Mouse (Mus musculus): Measurements from ENCODE around the gene Erg28. TPM values are rescaled to one million over a fixed set of nuclear protein-coding genes. Genes with fewer than 3 reads are reported as not detected.

Gene Erg28
- polyA plus RNA-seq, 1 experiment from 2014 or later, result 96.8 TPM

- H3K36me3 ChIP-seq, result no peaks in the 10 kb centered on the region
- H3K27ac ChIP-seq, result no peak overlapping the region
- no peaks in the 10 kb centered on the region for H3K9me3 ChIP-seq
- no peak overlapping the region for H3K9ac ChIP-seq (replicated peaks)
- H3K4me2 ChIP-seq, result no peak overlapping the region
- H3K4me1 ChIP-seq (replicated peaks), result peaks cover 2% of the 10 kb centered on the region; the same call in 1 of the 2 replicates
- ATAC-seq (ENCODE audit: insufficient number of reproducible peaks, insufficient read depth, low FRiP score, low TSS enrichment, low read depth), result no peak
- no peaks in the 10 kb centered on the region for H3K27me3 ChIP-seq
- 92% methylated on average over 5 of the region's 5 CpGs for WGBS
- no peak overlapping the region for H3K4me3 ChIP-seq (replicated peaks)
Observed at GRCm38 (mm10) chr12:85779707-85780106, 44.6 kb downstream of the Erg28 start.

- no peak overlapping the region for H3K4me2 ChIP-seq
- H3K9ac ChIP-seq (replicated peaks), result no peak overlapping the region
- no peaks in the 10 kb centered on the region for H3K36me3 ChIP-seq
- H3K4me3 ChIP-seq (replicated peaks), result no peak overlapping the region
- H3K4me1 ChIP-seq (replicated peaks), result no peaks in the 10 kb centered on the region
- peaks cover 3% of the 10 kb centered on the region; the same call in 1 of the 2 replicates for H3K9me3 ChIP-seq
- 91% methylated on average over 3 of the region's 3 CpGs for WGBS
- no peaks in the 10 kb centered on the region for H3K27me3 ChIP-seq
- H3K27ac ChIP-seq, result no peak overlapping the region
- no peak for ATAC-seq (ENCODE audit: insufficient number of reproducible peaks, insufficient read depth, low FRiP score, low TSS enrichment, low read depth)
Observed at GRCm38 (mm10) chr12:85778962-85779361, 45.4 kb downstream of the Erg28 start.

- H3K27me3 ChIP-seq, result no peaks in the 10 kb centered on the region; the same call in 1 of the 2 replicates
- WGBS, result 67% methylated on average over 3 of the region's 3 CpGs
- H3K9ac ChIP-seq (replicated peaks), result no peak overlapping the region
- no peak overlapping the region for H3K4me2 ChIP-seq
- no peak overlapping the region for H3K4me3 ChIP-seq (replicated peaks)
- no peak overlapping the region for H3K27ac ChIP-seq
- no peaks in the 10 kb centered on the region for H3K4me1 ChIP-seq (replicated peaks)
- no peaks in the 10 kb centered on the region for H3K36me3 ChIP-seq
- H3K9me3 ChIP-seq, result peaks cover 9% of the 10 kb centered on the region; the same call in 1 of the 2 replicates
- no peak for ATAC-seq (ENCODE audit: insufficient number of reproducible peaks, insufficient read depth, low FRiP score, low TSS enrichment, low read depth)
Observed at GRCm38 (mm10) chr12:85771356-85771755, 53.0 kb downstream of the Erg28 start.

DNA sequence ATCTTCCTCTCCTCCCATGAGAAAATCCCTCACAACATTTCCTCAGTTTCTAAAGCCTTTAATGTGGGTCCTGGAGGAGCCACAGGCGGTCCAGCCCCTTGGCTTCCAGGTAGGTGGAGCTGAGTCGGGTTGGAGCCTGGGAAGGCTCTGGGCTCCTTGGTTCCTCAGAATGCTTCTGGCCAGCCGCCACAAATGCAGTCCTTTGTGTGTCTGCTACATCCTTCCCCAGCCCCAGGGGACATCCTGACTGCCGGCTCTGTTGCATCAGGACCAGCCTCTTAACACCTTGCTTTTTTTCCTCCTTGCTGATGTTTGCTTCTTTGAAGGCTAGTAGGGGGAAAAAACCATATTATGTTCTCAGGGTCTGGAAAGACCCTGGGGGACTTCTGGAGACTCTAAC, 56.6 kb downstream of the Erg28 start:
- H3K9ac ChIP-seq (replicated peaks), result no peak overlapping the region

GRCm38 (mm10) chr12:85766287-85766686, 58.1 kb downstream of the Erg28 start:
- no peaks in the 10 kb centered on the region for H3K36me3 ChIP-seq
- 80% methylated on average over 3 of the region's 3 CpGs for WGBS
- no peak overlapping the region for H3K4me2 ChIP-seq
- H3K9ac ChIP-seq (replicated peaks), result no peak overlapping the region
- no peak for ATAC-seq (ENCODE audit: insufficient number of reproducible peaks, insufficient read depth, low FRiP score, low TSS enrichment, low read depth)
- no peaks in the 10 kb centered on the region; the same call in 1 of the 2 replicates for H3K27me3 ChIP-seq
- H3K27ac ChIP-seq, result no peak overlapping the region
- no peak overlapping the region for H3K4me3 ChIP-seq (replicated peaks)
- no peaks in the 10 kb centered on the region for H3K4me1 ChIP-seq (replicated peaks)
- no peaks in the 10 kb centered on the region for H3K9me3 ChIP-seq

More for the DNA sequence above, 56.6 kb downstream of the Erg28 start:
- Histone ChIP-seq H3K36me3 (no peaks in the 10 kb centered on the region), H3K4me3 (replicated peaks) (no peak overlapping the region), H3K27me3 (no peaks in the 10 kb centered on the region; the same call in 1 of the 2 replicates), H3K9me3 (no peaks in the 10 kb centered on the region), H3K4me1 (replicated peaks) (no peaks in the 10 kb centered on the region), H3K4me2 (no peak overlapping the region), H3K27ac (no peak overlapping the region)
- 43% methylated on average over 4 of the region's 4 CpGs for WGBS
- ATAC-seq (ENCODE audit: insufficient number of reproducible peaks, insufficient read depth, low FRiP score, low TSS enrichment, low read depth), result no peak

Other genes with a start within 250 kb of the Erg28 start
- 0.87 and 1.1 TPM in 2 replicates for gene Jdp2, start 225.5 kb downstream of the Erg28 start, polyA plus RNA-seq (2016; fragmentation: Nextera tagmentation; extraction: Ambion mirVana)
- gene Batf, start 137.9 kb downstream of the Erg28 start, polyA plus RNA-seq (2016; fragmentation: Nextera tagmentation; extraction: Ambion mirVana), result 1.8 and 2.2 TPM in 2 replicates
- gene Flvcr2, start 78.0 kb downstream of the Erg28 start, polyA plus RNA-seq (2016; fragmentation: Nextera tagmentation; extraction: Ambion mirVana), result 1.8 and 2.1 TPM in 2 replicates
- gene Ttll5, start 109 bp upstream of the Erg28 start, polyA plus RNA-seq (2016; fragmentation: Nextera tagmentation; extraction: Ambion mirVana), result 14.7 and 17.4 TPM in 2 replicates

All from limb, embryonic 12.5 days (tissue).